Mouse (Mus musculus) CH12.LX (cell line): Measurements from ENCODE around the gene Lad1.

Experiments used
- CHD2 ChIP-seq: IDR thresholded peaks from 2 replicates; pipeline ENCODE4 v1.6.1; 2011; ENCODE audit warnings: low read length, improper control_type of control experiment
- CTCF ChIP-seq, 2 experiments: IDR thresholded peaks in 1 of 2; conservative IDR thresholded peaks in 1 of 2; 2 replicates each; pipeline ENCODE4 v1.5.1; 2011 to 2012; ENCODE audit warnings: low read depth in 2 of 2, low read length in 2 of 2, improper control_type of control experiment in 1 of 2, inconsistent platforms in 1 of 2, mild to moderate bottlenecking in 1 of 2, moderate library complexity in 1 of 2
- MAX ChIP-seq: IDR thresholded peaks from 2 replicates; pipeline ENCODE4 v1.6.1; 2011; ENCODE audit warnings: low read length, improper control_type of control experiment
- MAZ ChIP-seq: IDR thresholded peaks from 2 replicates; pipeline ENCODE4 v1.6.1; 2012; ENCODE audit warnings: low read depth, mild to moderate bottlenecking, inconsistent platforms, low read length, improper control_type of control experiment, moderate library complexity
- POLR2A ChIP-seq: IDR thresholded peaks from 2 replicates; pipeline ENCODE4 v1.6.1; 2011; ENCODE audit warnings: low read depth, mild to moderate bottlenecking, improper control_type of control experiment, low read length
- POLR2AphosphoS2 ChIP-seq: IDR thresholded peaks from 2 replicates; pipeline ENCODE4 v1.6.1; 2011; ENCODE audit warnings: low read depth, low read length, improper control_type of control experiment
- UBTF ChIP-seq: IDR thresholded peaks from 2 replicates; pipeline ENCODE4 v1.6.1; 2012; ENCODE audit warnings: low read depth, mild to moderate bottlenecking, inconsistent platforms, low read length, improper control_type of control experiment, moderate library complexity
- USF2 ChIP-seq: conservative IDR thresholded peaks from 2 replicates; pipeline ENCODE4 v1.6.1; 2011; ENCODE audit warnings: low read depth, low read length, improper control_type of control experiment
- ZC3H11A ChIP-seq: IDR thresholded peaks from 2 replicates; pipeline ENCODE4 v1.6.1; 2012; ENCODE audit warnings: low read depth, mild to moderate bottlenecking, inconsistent platforms, low read length, improper control_type of control experiment

DNA sequence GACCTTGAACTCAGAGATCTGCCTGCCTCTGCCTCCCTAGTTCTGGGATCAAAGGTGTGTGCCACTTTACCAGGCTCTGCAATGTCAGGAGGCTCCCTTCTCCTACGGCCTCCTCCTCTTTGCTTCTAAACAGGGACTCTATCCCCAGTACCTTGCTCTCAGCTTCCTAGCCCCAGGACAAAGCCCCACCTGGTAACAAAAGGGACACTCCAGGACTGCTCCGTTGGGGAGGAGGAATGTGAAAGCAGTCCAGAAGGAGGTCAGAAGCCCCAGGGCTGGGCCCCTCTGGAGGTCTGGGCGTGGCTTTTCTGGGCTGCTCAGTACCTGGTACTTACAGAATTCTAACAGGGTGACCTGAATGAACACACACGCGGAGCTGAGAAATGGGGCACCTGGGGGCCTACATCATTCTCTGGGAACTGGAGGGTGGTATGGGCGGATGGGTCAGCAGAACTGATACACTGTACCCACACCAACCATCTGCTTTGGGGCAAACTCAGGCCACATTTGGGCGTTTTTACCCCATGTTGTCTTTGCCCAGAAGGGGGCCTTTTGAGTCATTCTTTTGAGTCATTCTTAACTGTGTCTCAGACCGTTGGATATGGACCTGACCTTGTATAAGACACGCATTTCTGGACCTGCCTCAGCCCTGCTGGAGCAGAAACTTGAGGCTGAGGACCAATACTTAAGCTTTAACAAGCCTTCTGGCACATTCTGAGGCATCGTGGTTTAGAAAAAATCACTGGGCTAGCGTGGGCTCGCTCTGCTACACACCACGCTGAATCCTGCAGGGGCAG, 26.1 kb upstream of the Lad1 start:
- TF ChIP-seq POLR2AphosphoS2 (no peak), MAZ (no peak), POLR2A (no peak), MAX (no peak), CTCF (conservative IDR thresholded peaks at IDR 0.05 in 1 of 2, IDR thresholded peaks at IDR 0.05 in 1 of 2; ENCODE audit: low read depth in 2 of 2, low read length in 2 of 2) (peak in 1 of 2 experiments; percentile 58; a peak in 2 of 4 replicates), USF2 (no peak), CHD2 (no peak), ZC3H11A (no peak), UBTF (no peak)
